Mouse (Mus musculus) neural tube, embryonic 14.5 days (tissue): Measurements from ENCODE around the gene Gm10097. TPM values are rescaled to one million over a fixed set of nuclear protein-coding genes. Genes with fewer than 3 reads are reported as not detected.

Source experiments
- ATAC-seq: fragments of 200-750 bp; cut with Nextera tagmentation; 2 replicates; pipeline ENCODE4 v1.8.0; 2017; ENCODE audit warnings: low read depth, mild to moderate bottlenecking, moderate TSS enrichment, moderate library complexity
- H3K27ac ChIP-seq: fragments of 300-500 bp; sonication (generic); 2 replicates; pipeline ENCODE4 v1.5.1; 2014; ENCODE audit warnings: low read depth, mild to moderate bottlenecking, control low read depth, low read length, moderate library complexity, mixed read lengths
- H3K27me3 ChIP-seq: fragments of 300-500 bp; sonication (generic); 2 replicates; pipeline ENCODE4 v1.6.1; 2014; ENCODE audit warnings: low read length; ENCODE audit not compliant: control insufficient read depth, insufficient read depth
- H3K36me3 ChIP-seq: fragments of 300-500 bp; sonication (generic); 2 replicates; pipeline ENCODE4 v1.6.1; 2014; ENCODE audit warnings: low read length, mixed read lengths; ENCODE audit not compliant: control insufficient read depth, insufficient read depth
- H3K4me1 ChIP-seq: fragments of 300-500 bp; sonication (generic); 2 replicates; pipeline ENCODE4 v1.6.1; 2014; ENCODE audit warnings: low read length; ENCODE audit not compliant: control insufficient read depth, insufficient read depth
- H3K4me2 ChIP-seq: fragments of 300-500 bp; sonication (generic); 2 replicates; pipeline ENCODE4 v1.6.1; 2014; ENCODE audit warnings: mild to moderate bottlenecking, low read depth, low read length, control low read depth
- H3K4me3 ChIP-seq: fragments of 300-500 bp; sonication (generic); 2 replicates; pipeline ENCODE4 v1.5.1; 2014; ENCODE audit warnings: low read depth, low read length, control low read depth, mixed read lengths
- H3K9ac ChIP-seq: fragments of 300-500 bp; sonication (generic); replicated peaks from 2 replicates; pipeline ENCODE4 v1.6.1; 2014; ENCODE audit warnings: low read depth, mild to moderate bottlenecking, control low read depth, low read length, mixed read lengths
- H3K9me3 ChIP-seq: fragments of 300-500 bp; sonication (generic); 2 replicates; pipeline ENCODE4 v1.6.1; 2016; ENCODE audit warnings: low read length; ENCODE audit not compliant: control insufficient read depth
- WGBS: fragments of 180-500 bp; shearing (Covaris S2); extraction: QIAGEN DNeasy Blood & Tissue Kit; methylation state at CpG from one replicate; pipeline ENCODE4 v1.1.7; 2014; 5-methylcytosine and 5-hydroxymethylcytosine counted together
- polyA plus RNA-seq: library from polyadenylated mRNA; unstranded; fragments of >200 nt; fragmentation: Nextera tagmentation; extraction: Ambion mirVana; gene quantifications from 2 replicates; pipeline ENCODE4 v1.2.1, GENCODE M21; 2014

The Gm10097 gene
- 0.12 and 0.16 TPM in 2 replicates for polyA plus RNA-seq

DNA sequence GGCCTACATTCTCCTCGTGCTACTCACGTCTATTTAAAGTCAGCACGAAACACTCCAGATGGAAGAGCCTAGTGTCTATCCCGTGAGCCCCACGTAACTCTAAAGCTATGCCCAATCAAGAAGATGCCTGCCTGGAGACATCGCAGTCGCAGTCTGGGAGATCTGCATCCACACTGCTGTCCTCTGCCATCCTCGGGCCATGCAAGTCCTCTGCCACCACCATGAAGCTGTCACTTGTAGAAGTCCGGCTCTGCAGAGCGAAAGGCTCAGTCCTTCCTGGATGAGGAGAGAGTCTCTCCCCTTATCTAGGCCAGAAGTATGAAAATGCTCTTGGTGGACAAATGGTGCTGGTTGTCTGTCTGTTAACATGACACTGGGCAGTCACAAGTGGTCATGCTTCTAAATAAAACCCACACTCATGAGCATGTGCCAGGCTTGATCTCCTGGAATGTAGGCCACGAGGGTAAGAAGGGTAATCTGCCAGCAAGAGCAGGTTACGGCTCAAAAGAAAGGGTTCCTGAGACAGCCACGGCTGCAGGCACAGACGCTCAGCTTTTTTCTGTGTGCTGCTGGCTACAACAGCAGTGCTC lies at the start of gene Gm10097:
TSS of gene Gm10097 (plus strand) at position 517 of the 590 bp plus-strand sequence.
- H3K4me1 ChIP-seq, result no peaks in the 10 kb centered on the region
- H3K9ac ChIP-seq, result no peak within 1 kb of the TSS
- no peaks in the 10 kb centered on the region for H3K36me3 ChIP-seq
- H3K4me2 ChIP-seq, result no peak within 1 kb of the TSS
- WGBS, result 87% methylated on average over 14 of the region's 14 CpGs
- no peak within 1 kb of the TSS for H3K4me3 ChIP-seq
- H3K27ac ChIP-seq, result no peak within 1 kb of the TSS
- no peaks in the 10 kb centered on the region for H3K9me3 ChIP-seq
- H3K27me3 ChIP-seq, result no peaks in the 10 kb centered on the region
- no peak for ATAC-seq

DNA sequence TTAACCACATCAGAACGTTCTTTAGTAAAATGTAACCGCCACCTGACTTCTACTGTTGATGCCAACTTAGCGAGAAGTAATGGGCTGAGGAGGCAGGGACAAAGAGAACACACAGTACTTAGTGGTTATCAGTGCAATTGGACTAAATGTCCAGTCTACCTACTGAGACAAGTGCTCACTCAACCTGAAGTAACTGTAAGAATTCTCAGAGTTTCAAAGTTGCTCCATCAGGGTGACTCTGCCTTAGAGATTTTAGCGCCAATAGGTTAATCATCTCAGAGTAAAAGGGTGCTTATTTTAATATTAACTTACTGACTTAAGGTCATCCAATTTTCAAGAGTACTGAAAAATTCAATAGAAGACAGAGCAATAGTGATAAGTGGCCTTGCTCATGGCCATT lies 43.1 kb upstream of the Gm10097 start:
- H3K9me3 ChIP-seq, result no peaks in the 10 kb centered on the region
- H3K9ac ChIP-seq, result no peak overlapping the region
- no peak overlapping the region for H3K4me2 ChIP-seq
- H3K27me3 ChIP-seq, result no peaks in the 10 kb centered on the region
- no peak overlapping the region for H3K27ac ChIP-seq
- H3K36me3 ChIP-seq, result no peaks in the 10 kb centered on the region
- no peaks in the 10 kb centered on the region for H3K4me1 ChIP-seq
- no peak for ATAC-seq
- H3K4me3 ChIP-seq, result no peak overlapping the region
- WGBS, result 95% methylated on average over 4 of the region's 4 CpGs

DNA sequence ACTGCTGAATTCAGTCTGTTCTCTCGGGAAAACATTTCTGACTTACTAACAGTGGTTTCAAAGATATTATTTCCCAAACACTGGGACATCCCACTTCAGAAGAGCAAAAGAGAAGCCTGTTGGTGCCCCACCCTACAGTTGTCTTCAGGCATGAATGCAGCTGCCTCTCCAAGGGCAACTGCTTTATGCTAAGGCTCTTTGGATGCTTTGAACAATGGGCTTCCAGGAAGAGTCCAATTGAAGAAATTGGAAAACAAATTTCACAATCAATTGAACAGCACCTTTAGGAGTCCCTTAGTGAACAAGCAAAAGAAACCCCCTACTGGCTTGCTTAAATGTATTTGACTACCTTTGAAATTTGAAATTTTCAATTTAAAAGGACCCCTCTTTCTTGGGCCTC lies 41.8 kb upstream of the Gm10097 start:
- no peak overlapping the region for H3K4me2 ChIP-seq
- WGBS, result 85% methylated on average over 1 of the region's 1 CpGs
- H3K4me3 ChIP-seq, result no peak overlapping the region
- no peaks in the 10 kb centered on the region for H3K4me1 ChIP-seq
- H3K36me3 ChIP-seq, result no peaks in the 10 kb centered on the region
- no peak overlapping the region for H3K27ac ChIP-seq
- ATAC-seq, result no peak
- H3K9ac ChIP-seq, result no peak overlapping the region
- H3K27me3 ChIP-seq, result no peaks in the 10 kb centered on the region
- no peaks in the 10 kb centered on the region for H3K9me3 ChIP-seq

DNA sequence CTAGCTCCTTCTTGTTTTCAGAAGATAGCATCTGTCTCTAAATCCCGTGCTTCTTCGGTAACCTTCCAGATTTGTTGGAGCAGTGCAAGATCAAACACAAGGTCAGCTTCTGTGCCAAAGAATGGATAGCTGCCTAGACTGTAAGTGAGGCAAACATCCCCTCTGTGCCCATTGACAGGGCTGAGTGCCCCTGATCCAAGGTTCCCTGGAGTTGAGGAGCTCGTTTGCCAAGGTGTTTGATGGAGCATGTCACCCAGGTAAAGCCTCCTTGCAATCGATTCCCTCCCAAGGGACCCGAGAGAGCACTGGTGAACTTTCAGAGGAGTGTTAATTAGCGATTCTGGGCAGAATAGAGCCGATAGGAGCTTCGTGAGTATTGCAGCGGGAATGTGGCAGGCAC lies 40.7 kb upstream of the Gm10097 start:
- Histone ChIP-seq H3K4me1 (no peaks in the 10 kb centered on the region), H3K27me3 (no peaks in the 10 kb centered on the region), H3K4me2 (no peak overlapping the region), H3K4me3 (no peak overlapping the region), H3K27ac (no peak overlapping the region), H3K9me3 (no peaks in the 10 kb centered on the region), H3K36me3 (no peaks in the 10 kb centered on the region), H3K9ac (no peak overlapping the region)
- no peak for ATAC-seq
- WGBS, result 87% methylated on average over 9 of the region's 9 CpGs

DNA sequence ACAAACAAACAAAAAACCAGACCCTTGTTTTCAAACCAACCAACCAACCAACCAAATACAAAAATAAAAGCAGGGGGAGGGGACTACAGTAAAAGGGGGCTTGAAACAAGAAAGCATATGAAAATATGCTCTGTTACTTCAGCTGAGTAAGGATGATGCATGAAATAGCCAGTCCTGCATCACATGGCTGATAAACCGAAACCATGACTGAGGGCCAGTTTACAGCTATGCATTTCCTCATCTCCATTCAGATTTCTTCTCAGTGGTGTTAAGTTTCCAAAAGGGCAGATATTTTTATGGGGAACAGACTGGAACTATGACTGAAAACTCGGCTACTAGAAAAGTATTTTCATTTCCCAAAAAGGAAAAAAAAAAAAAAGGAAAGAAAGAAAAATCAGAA lies 39.8 kb upstream of the Gm10097 start:
- H3K4me1 ChIP-seq, result no peaks in the 10 kb centered on the region
- WGBS, result 84% methylated on average over 2 of the region's 2 CpGs
- H3K27ac ChIP-seq, result no peak overlapping the region
- no peak overlapping the region for H3K4me3 ChIP-seq
- H3K4me2 ChIP-seq, result no peak overlapping the region
- no peak overlapping the region for H3K9ac ChIP-seq
- no peak for ATAC-seq
- H3K27me3 ChIP-seq, result no peaks in the 10 kb centered on the region
- H3K9me3 ChIP-seq, result no peaks in the 10 kb centered on the region
- no peaks in the 10 kb centered on the region for H3K36me3 ChIP-seq

DNA sequence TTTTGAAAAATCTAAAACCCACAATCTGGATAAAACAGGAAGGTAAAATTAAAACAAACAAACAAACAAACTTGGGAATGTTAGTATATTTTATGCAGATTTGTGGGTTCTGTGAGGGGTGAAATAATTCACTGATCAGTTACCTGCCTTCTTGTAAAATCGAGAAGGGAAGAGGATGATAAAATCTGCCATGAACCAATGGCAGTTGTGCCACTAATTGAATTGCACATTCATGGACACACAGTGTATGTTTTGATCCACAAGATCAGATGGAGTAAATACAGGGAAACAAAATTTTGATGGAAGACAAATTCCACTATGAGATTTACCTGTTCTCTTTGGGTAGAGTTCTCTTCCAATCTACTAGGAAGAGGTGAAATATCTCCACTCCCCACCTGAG lies 39.1 kb upstream of the Gm10097 start:
- Histone ChIP-seq H3K9ac (no peak overlapping the region), H3K27ac (no peak overlapping the region), H3K4me1 (no peaks in the 10 kb centered on the region), H3K36me3 (no peaks in the 10 kb centered on the region), H3K27me3 (no peaks in the 10 kb centered on the region), H3K4me2 (no peak overlapping the region), H3K4me3 (no peak overlapping the region), H3K9me3 (no peaks in the 10 kb centered on the region)
- ATAC-seq, result no peak
- WGBS, result 94% methylated on average over 1 of the region's 1 CpGs

DNA sequence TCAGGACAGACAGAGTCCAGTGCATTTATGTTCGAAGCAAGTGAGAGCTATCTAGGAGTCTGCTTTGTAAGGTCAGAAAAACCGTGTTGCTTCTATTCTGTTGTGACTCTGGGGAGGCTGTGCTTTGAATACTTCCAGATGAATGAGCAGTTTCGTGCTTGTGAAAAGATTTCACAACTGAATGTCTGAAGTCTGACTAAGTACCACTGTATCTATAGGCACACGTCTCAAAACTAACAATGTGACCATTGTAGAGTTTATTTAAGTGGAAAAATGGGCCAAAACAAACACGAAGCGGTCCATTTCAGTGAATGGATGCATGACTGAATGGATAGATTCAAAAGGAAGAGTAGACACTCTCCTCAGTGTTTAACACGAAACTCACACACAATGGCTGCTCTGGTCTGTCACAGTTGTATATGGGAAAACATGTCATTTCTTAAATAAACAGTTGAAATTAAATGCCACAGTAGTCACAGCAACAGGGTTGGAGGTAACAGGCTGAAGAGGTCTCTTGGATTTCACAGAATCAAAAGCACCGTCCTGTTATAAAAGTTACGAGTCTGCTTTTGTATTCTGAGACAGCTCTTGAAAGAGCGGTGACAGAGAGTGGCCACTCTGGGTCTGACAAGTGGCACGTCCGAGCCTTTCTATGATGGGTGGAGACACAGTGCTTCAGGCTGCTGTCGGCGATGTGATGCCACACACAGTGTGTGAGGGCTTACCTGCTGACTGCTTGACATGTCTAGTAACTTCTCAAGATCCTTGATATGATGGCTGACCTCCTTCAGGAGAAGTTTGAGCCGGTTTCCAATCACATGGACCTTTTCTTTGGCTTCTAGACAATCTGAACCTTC lies 36.6 kb upstream of the Gm10097 start:
- Histone ChIP-seq H3K4me2 (no peak overlapping the region), H3K27ac (no peak overlapping the region), H3K36me3 (0 out of 2 replicates have a peak, but pooled peaks cover 3% of the 10 kb centered on the region), H3K4me3 (no peak overlapping the region), H3K9me3 (no peaks in the 10 kb centered on the region), H3K9ac (no peak overlapping the region), H3K4me1 (no peaks in the 10 kb centered on the region), H3K27me3 (no peaks in the 10 kb centered on the region)
- WGBS, result 22% methylated on average over 15 of the region's 15 CpGs
- ATAC-seq, result peak; percentile 38; the same call in 1 of the 2 replicates

DNA sequence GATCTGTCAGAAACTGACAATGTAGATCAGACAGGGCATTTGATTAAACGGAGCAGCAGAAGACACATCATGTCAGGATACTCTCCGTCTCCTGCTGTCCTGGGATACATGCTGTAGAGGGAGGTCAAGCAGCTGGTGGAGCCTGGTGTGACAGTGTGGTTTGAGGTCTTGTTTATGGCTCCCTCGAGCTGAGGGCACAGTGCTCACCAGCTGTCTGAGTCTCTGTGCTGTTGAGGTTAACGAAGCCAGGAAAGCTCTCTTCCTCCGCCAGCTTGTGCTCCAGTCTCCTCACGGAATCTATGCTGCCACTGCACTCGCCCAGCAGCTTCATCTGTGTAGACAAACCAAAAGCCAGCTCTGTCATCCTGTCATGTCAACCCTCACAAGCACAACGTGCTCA lies 27.7 kb upstream of the Gm10097 start:
- Histone ChIP-seq H3K27me3 (no peaks in the 10 kb centered on the region), H3K9ac (no peak overlapping the region), H3K4me1 (no peaks in the 10 kb centered on the region), H3K27ac (no peak overlapping the region), H3K4me3 (no peak overlapping the region), H3K4me2 (no peak overlapping the region), H3K9me3 (no peaks in the 10 kb centered on the region), H3K36me3 (0 out of 2 replicates have a peak, but pooled peaks cover 3% of the 10 kb centered on the region)
- no peak for ATAC-seq
- WGBS, result 55% methylated on average over 8 of the region's 8 CpGs

DNA sequence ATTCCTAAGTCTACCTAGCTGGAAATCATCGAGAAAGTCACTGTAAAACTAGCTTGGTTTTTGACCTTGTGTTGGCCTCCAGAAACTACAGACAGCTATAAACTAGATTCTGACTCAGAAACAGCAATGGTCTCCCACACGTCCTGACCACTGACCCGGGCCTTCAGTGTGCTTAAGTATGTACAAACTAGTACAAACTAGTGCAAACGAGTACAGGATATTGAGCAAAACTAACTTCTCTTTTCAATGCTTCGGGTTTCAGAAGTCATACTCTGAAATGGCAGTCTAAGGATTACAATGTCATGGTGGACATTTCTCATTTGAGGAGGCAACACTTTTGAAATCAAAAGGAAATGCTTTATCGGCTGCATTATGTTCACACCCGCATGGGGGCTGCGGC lies 24.5 kb upstream of the Gm10097 start:
- H3K4me1 ChIP-seq, result no peaks in the 10 kb centered on the region
- no peaks in the 10 kb centered on the region for H3K27me3 ChIP-seq
- no peak for ATAC-seq
- no peak overlapping the region for H3K9ac ChIP-seq
- no peaks in the 10 kb centered on the region for H3K9me3 ChIP-seq
- H3K36me3 ChIP-seq, result no peaks in the 10 kb centered on the region
- 93% methylated on average over 8 of the region's 8 CpGs for WGBS
- no peak overlapping the region for H3K4me3 ChIP-seq
- H3K27ac ChIP-seq, result no peak overlapping the region
- H3K4me2 ChIP-seq, result no peak overlapping the region
